Mouse (Mus musculus): ENCODE measurements at regions not wholly inside any gene's neighbourhood (a gene's known extent, or its start where the extent isn't known, plus 50 kb on each side); places are given as distances from the start of the nearest gene placed in this dataset.

DNA sequence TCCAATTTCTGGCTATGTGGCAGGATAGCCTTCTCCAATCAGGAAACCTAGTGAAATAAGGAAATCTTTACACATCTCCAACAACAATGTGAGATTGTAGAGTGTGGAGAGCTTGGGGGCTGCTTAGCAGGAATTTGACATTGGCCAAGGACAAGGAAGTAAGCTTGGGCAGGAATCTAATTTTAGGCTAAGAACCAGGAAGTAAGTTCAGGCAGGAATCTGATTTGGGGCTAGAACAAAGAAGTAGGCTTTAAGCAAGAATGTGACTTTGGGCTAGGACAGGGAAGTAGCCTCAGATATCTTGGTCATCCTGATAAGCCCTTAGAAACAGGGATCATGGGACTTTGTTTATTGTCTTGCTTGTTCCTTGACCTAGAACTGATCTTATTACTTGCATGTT is 117.6 kb upstream of the Hmga2 start:
- TF ChIP-seq USF1 (IDR thresholded peaks at IDR 0.05; ENCODE audit: low read depth): no peak
- no peak for TF ChIP-seq POLR2A (IDR thresholded peaks at IDR 0.05; ENCODE audit: insufficient read length, low read depth)
- TF ChIP-seq TCF12 (IDR thresholded peaks at IDR 0.05; ENCODE audit: insufficient read depth, poor library complexity, severe bottlenecking): no peak
- no peak for TF ChIP-seq MAX (IDR thresholded peaks at IDR 0.05; ENCODE audit: low read depth)
- no peak for TF ChIP-seq MYOD1 (IDR thresholded peaks at IDR 0.05; ENCODE audit: control insufficient read depth in 1 of 3, insufficient read length in 2 of 3, low read depth in 2 of 3)
- TF ChIP-seq MYOG (IDR thresholded peaks at IDR 0.05; ENCODE audit: control insufficient read depth in 1 of 3, insufficient read depth in 1 of 3, insufficient read length in 2 of 3, low read depth in 2 of 3): no peak
- TF ChIP-seq TCF3 (IDR thresholded peaks at IDR 0.05; ENCODE audit: insufficient read length, low read depth): no peak
- TF ChIP-seq E2F4 (IDR thresholded peaks at IDR 0.05; ENCODE audit: insufficient read depth): no peak
- no peak for TF ChIP-seq SRF (IDR thresholded peaks at IDR 0.05; ENCODE audit: control insufficient read depth, insufficient read length, low read depth)
